Mouse (Mus musculus) liver, adult 2 months (tissue): ENCODE results near the gene Nap1l5. TPM values are rescaled to one million over a fixed set of nuclear protein-coding genes. Genes with fewer than 3 reads are reported as not detected.

Experiments
- DNase-seq: peaks from one replicate; pipeline ENCODE4 v3.0.0-alpha.2; 2011; ENCODE audit warnings: low read depth, low spot score; ENCODE audit errors: extremely low read depth
- H3K27ac ChIP-seq: fragments of 200-500 bp; replicated peaks from 2 replicates; pipeline ENCODE4 v1.5.1; 2012; ENCODE audit warnings: low read depth, mild to moderate bottlenecking, control low read depth, inconsistent platforms, low read length; ENCODE audit not compliant: insufficient read depth
- H3K27me3 ChIP-seq: fragments of 200-500 bp; 2 replicates; pipeline ENCODE4 v1.6.1; 2012; ENCODE audit warnings: mild to moderate bottlenecking, moderate library complexity, low read length, inconsistent platforms; ENCODE audit not compliant: control insufficient read depth, insufficient read depth
- H3K36me3 ChIP-seq: fragments of 200-500 bp; 2 replicates; pipeline ENCODE4 v1.6.1; 2012; ENCODE audit warnings: low read length, inconsistent platforms; ENCODE audit not compliant: control insufficient read depth, insufficient read depth
- H3K4me1 ChIP-seq: fragments of 200-500 bp; 2 replicates; pipeline ENCODE4 v1.6.1; 2011; ENCODE audit warnings: low read length; ENCODE audit not compliant: control insufficient read depth, insufficient read depth
- H3K4me3 ChIP-seq: fragments of 200-500 bp; 2 replicates; pipeline ENCODE4 v1.5.1; 2011; ENCODE audit warnings: low read depth, mild to moderate bottlenecking, control low read depth, low read length, moderate library complexity; ENCODE audit not compliant: insufficient read depth
- H3K79me2 ChIP-seq: fragments of 200-500 bp; 2 replicates; pipeline ENCODE4 v1.6.1; 2012; ENCODE audit warnings: inconsistent platforms, mild to moderate bottlenecking, low read length, moderate library complexity; ENCODE audit not compliant: control insufficient read depth, insufficient read depth
- H3K9ac ChIP-seq: fragments of 200-500 bp; 2 replicates; pipeline ENCODE4 v1.6.1; 2012; ENCODE audit warnings: low read depth, mild to moderate bottlenecking, control low read depth, inconsistent platforms, low read length
- CTCF ChIP-seq: fragments of 200-500 bp; IDR thresholded peaks from 2 replicates; pipeline ENCODE4 v1.5.1; 2011; ENCODE audit warnings: low read depth, low read length, control low read depth
- POLR2A ChIP-seq: fragments of 200-500 bp; IDR thresholded peaks from 2 replicates; pipeline ENCODE4 v1.6.1; 2011; ENCODE audit warnings: low read length, control low read depth; ENCODE audit not compliant: insufficient read depth; ENCODE audit errors: extremely low read depth
- WGBS: fragments of 180-500 bp; shearing (Covaris S2); methylation state at CpG from one replicate; pipeline ENCODE4 v1.1.7; 2018; 5-methylcytosine and 5-hydroxymethylcytosine counted together
- polyA plus RNA-seq: library from polyadenylated mRNA; depleted of rRNA; stranded (reverse); fragments of >200 nt; gene quantifications from 2 replicates; pipeline ENCODE4 v1.2.3, GENCODE M21; 2012
- total RNA-seq: library from RNA; depleted of rRNA; stranded (reverse); fragments of >200 nt; gene quantifications from 2 replicates; pipeline ENCODE4 v1.2.3, GENCODE M21; 2014

Nap1l5 gene
- total and polyA plus RNA-seq, 2 experiments = 0.09 TPM; not detected in 1

- DNase-seq = no peak
- peaks cover 3% of the 10 kb centered on the region for H3K36me3 ChIP-seq
- no peaks in the 10 kb centered on the region for H3K27me3 ChIP-seq
- H3K4me3 ChIP-seq = no peak overlapping the region
- H3K27ac ChIP-seq = no peak overlapping the region
- no peak for TF ChIP-seq POLR2A
- no peak for TF ChIP-seq CTCF
- no peak overlapping the region for H3K9ac ChIP-seq
- H3K4me1 ChIP-seq = peaks cover 2% of the 10 kb centered on the region
- no peaks in the 10 kb centered on the region for H3K79me2 ChIP-seq
- WGBS = 81% methylated on average over 8 of the region's 8 CpGs
Measured at GRCm38 (mm10) chr6:58903171-58903570, 3.7 kb downstream of the Nap1l5 start.

GRCm38 (mm10) chr6:58900536-58900935 is 6.3 kb downstream of the Nap1l5 start:
- Histone ChIP-seq H3K27me3 (no peaks in the 10 kb centered on the region), H3K27ac (no peak overlapping the region), H3K36me3 (peaks cover 11% of the 10 kb centered on the region), H3K9ac (no peak overlapping the region), H3K79me2 (no peaks in the 10 kb centered on the region), H3K4me1 (peaks cover 2% of the 10 kb centered on the region), H3K4me3 (no peak overlapping the region)
- DNase-seq = peak; percentile 28
- 33% methylated on average over 7 of the region's 7 CpGs for WGBS
- no peak for TF ChIP-seq POLR2A
- no peak for TF ChIP-seq CTCF

- H3K9ac ChIP-seq = no peak overlapping the region
- 94% methylated on average over 3 of the region's 3 CpGs for WGBS
- DNase-seq = no peak
Measured at GRCm38 (mm10) chr6:58899076-58899475, 7.8 kb downstream of the Nap1l5 start.

GRCm38 (mm10) chr6:58896648-58897047 is 10.2 kb downstream of the Nap1l5 start:
- H3K36me3 ChIP-seq = peaks cover 27% of the 10 kb centered on the region
- no peak overlapping the region for H3K9ac ChIP-seq
- no peaks in the 10 kb centered on the region for H3K27me3 ChIP-seq
- peaks cover 2% of the 10 kb centered on the region for H3K4me1 ChIP-seq
- no peak for TF ChIP-seq CTCF
- TF ChIP-seq POLR2A = no peak
- H3K27ac ChIP-seq = no peak overlapping the region
- DNase-seq = no peak
- no peak overlapping the region for H3K4me3 ChIP-seq
- no peaks in the 10 kb centered on the region for H3K79me2 ChIP-seq
- WGBS = 84% methylated on average over 3 of the region's 3 CpGs

More at GRCm38 (mm10) chr6:58899076-58899475, 7.8 kb downstream of the Nap1l5 start:
- H3K36me3 ChIP-seq = peaks cover 18% of the 10 kb centered on the region
- TF ChIP-seq CTCF = no peak
- TF ChIP-seq POLR2A = no peak
- H3K79me2 ChIP-seq = no peaks in the 10 kb centered on the region
- H3K4me3 ChIP-seq = no peak overlapping the region
- H3K27ac ChIP-seq = no peak overlapping the region
- H3K4me1 ChIP-seq = peaks cover 2% of the 10 kb centered on the region
- H3K27me3 ChIP-seq = no peaks in the 10 kb centered on the region

- no peak overlapping the region for H3K27ac ChIP-seq
- H3K79me2 ChIP-seq = no peaks in the 10 kb centered on the region
- no peaks in the 10 kb centered on the region for H3K27me3 ChIP-seq
- no peak overlapping the region for H3K4me3 ChIP-seq
- no peaks in the 10 kb centered on the region for H3K4me1 ChIP-seq
- TF ChIP-seq CTCF (no peak), POLR2A (no peak)
- peaks cover 39% of the 10 kb centered on the region for H3K36me3 ChIP-seq
- DNase-seq = no peak
- H3K9ac ChIP-seq = no peak overlapping the region
- WGBS = 94% methylated on average over 4 of the region's 4 CpGs
Measured at GRCm38 (mm10) chr6:58894994-58895393, 11.9 kb downstream of the Nap1l5 start.

- Histone ChIP-seq H3K27ac (no peak overlapping the region), H3K79me2 (no peaks in the 10 kb centered on the region), H3K4me3 (no peak overlapping the region), H3K9ac (no peak overlapping the region), H3K4me1 (no peaks in the 10 kb centered on the region), H3K27me3 (no peaks in the 10 kb centered on the region), H3K36me3 (peaks cover 48% of the 10 kb centered on the region)
- TF ChIP-seq CTCF (no peak), POLR2A (no peak)
- WGBS = 82% methylated on average over 6 of the region's 6 CpGs
- DNase-seq = no peak
Measured at GRCm38 (mm10) chr6:58893307-58893706, 13.6 kb downstream of the Nap1l5 start.
